Mouse (Mus musculus): ENCODE measurements around the gene 0610040J01Rik. TPM values are rescaled to one million over a fixed set of nuclear protein-coding genes. Genes with fewer than 3 reads are reported as not detected.

The 0610040J01Rik gene
- polyA plus RNA-seq, 1 experiment, result 17.7 TPM

- no peak for DNase-seq
- WGBS, result 16% methylated on average over 6 of the region's 6 CpGs
- no peak for TF ChIP-seq CTCF (IDR thresholded peaks at IDR 0.05; ENCODE audit: insufficient read depth, low read length)
- TF ChIP-seq POLR2A (IDR thresholded peaks at IDR 0.05; ENCODE audit: borderline replicate concordance, extremely low read depth, low read depth, low read length), result no peak
- Histone ChIP-seq H3K4me3 (replicated peaks; ENCODE audit: extremely low read depth, low read depth, low read length) (no peak overlapping the region), H3K4me1 (ENCODE audit: control insufficient read depth, insufficient read depth, low read length) (peaks cover 9% of the 10 kb centered on the region)
These were observed 14.8 kb downstream of the 0610040J01Rik start for GRCm38 (mm10) chr5:63827006-63827405.

GRCm38 (mm10) chr5:63827415-63828053, 15.4 kb downstream of the 0610040J01Rik start:
- DNase-seq, result no peak
- no peak overlapping the region for H3K4me3 ChIP-seq (replicated peaks; ENCODE audit: extremely low read depth, low read depth, low read length)
- peaks cover 9% of the 10 kb centered on the region for H3K4me1 ChIP-seq (ENCODE audit: control insufficient read depth, insufficient read depth, low read length)
- TF ChIP-seq CTCF (IDR thresholded peaks at IDR 0.05; ENCODE audit: insufficient read depth, low read length) (no peak), POLR2A (IDR thresholded peaks at IDR 0.05; ENCODE audit: borderline replicate concordance, extremely low read depth, low read depth, low read length) (no peak)
- WGBS, result 36% methylated on average over 5 of the region's 5 CpGs

GRCm38 (mm10) chr5:63828380-63829185, 16.4 kb downstream of the 0610040J01Rik start:
- TF ChIP-seq POLR2A (IDR thresholded peaks at IDR 0.05; ENCODE audit: borderline replicate concordance, extremely low read depth, low read depth, low read length) (no peak), CTCF (IDR thresholded peaks at IDR 0.05; ENCODE audit: insufficient read depth, low read length) (no peak)
- Histone ChIP-seq H3K4me1 (ENCODE audit: control insufficient read depth, insufficient read depth, low read length) (peaks cover 9% of the 10 kb centered on the region), H3K4me3 (replicated peaks; ENCODE audit: extremely low read depth, low read depth, low read length) (no peak overlapping the region)
- no peak for DNase-seq
- WGBS, result 65% methylated on average over 10 of the region's 10 CpGs

- WGBS, result 25% methylated on average over 4 of the region's 4 CpGs
- no peak for TF ChIP-seq CTCF (IDR thresholded peaks at IDR 0.05; ENCODE audit: insufficient read depth, low read length)
- no peak for TF ChIP-seq POLR2A (IDR thresholded peaks at IDR 0.05; ENCODE audit: borderline replicate concordance, extremely low read depth, low read depth, low read length)
- Histone ChIP-seq H3K4me3 (replicated peaks; ENCODE audit: extremely low read depth, low read depth, low read length) (no peak overlapping the region), H3K4me1 (ENCODE audit: control insufficient read depth, insufficient read depth, low read length) (peaks cover 5% of the 10 kb centered on the region)
- no peak for DNase-seq
These were observed 18.9 kb downstream of the 0610040J01Rik start for GRCm38 (mm10) chr5:63831054-63831453.

- peaks cover 4% of the 10 kb centered on the region for H3K4me1 ChIP-seq (ENCODE audit: control insufficient read depth, insufficient read depth, low read length)
- H3K4me3 ChIP-seq (replicated peaks; ENCODE audit: extremely low read depth, low read depth, low read length), result no peak overlapping the region
- DNase-seq, result no peak
- 65% methylated on average over 5 of the region's 5 CpGs for WGBS
- TF ChIP-seq CTCF (IDR thresholded peaks at IDR 0.05; ENCODE audit: insufficient read depth, low read length), result no peak
- no peak for TF ChIP-seq POLR2A (IDR thresholded peaks at IDR 0.05; ENCODE audit: borderline replicate concordance, extremely low read depth, low read depth, low read length)
These were observed 21.8 kb downstream of the 0610040J01Rik start for GRCm38 (mm10) chr5:63833955-63834354.

- no peak for TF ChIP-seq POLR2A (IDR thresholded peaks at IDR 0.05; ENCODE audit: borderline replicate concordance, extremely low read depth, low read depth, low read length)
- TF ChIP-seq CTCF (IDR thresholded peaks at IDR 0.05; ENCODE audit: insufficient read depth, low read length), result no peak
- 65% methylated on average over 3 of the region's 3 CpGs for WGBS
- H3K4me3 ChIP-seq (replicated peaks; ENCODE audit: extremely low read depth, low read depth, low read length), result no peak overlapping the region
- DNase-seq, result no peak
- peaks cover 3% of the 10 kb centered on the region for H3K4me1 ChIP-seq (ENCODE audit: control insufficient read depth, insufficient read depth, low read length)
These were observed 22.3 kb downstream of the 0610040J01Rik start for GRCm38 (mm10) chr5:63834435-63834834.

- TF ChIP-seq CTCF (IDR thresholded peaks at IDR 0.05; ENCODE audit: insufficient read depth, low read length), result no peak
- no peak for TF ChIP-seq POLR2A (IDR thresholded peaks at IDR 0.05; ENCODE audit: borderline replicate concordance, extremely low read depth, low read depth, low read length)
- Histone ChIP-seq H3K4me1 (ENCODE audit: control insufficient read depth, insufficient read depth, low read length) (no peaks in the 10 kb centered on the region; the same call in 1 of the 2 replicates), H3K4me3 (replicated peaks; ENCODE audit: extremely low read depth, low read depth, low read length) (no peak overlapping the region)
- WGBS, result 50% methylated on average over 5 of the region's 5 CpGs
- no peak for DNase-seq
These were observed 25.0 kb downstream of the 0610040J01Rik start for GRCm38 (mm10) chr5:63837115-63837514.

- WGBS, result 88% methylated on average over 2 of the region's 2 CpGs
- TF ChIP-seq CTCF (IDR thresholded peaks at IDR 0.05; ENCODE audit: insufficient read depth, low read length) (no peak), POLR2A (IDR thresholded peaks at IDR 0.05; ENCODE audit: borderline replicate concordance, extremely low read depth, low read depth, low read length) (no peak)
- no peak overlapping the region for H3K4me3 ChIP-seq (replicated peaks; ENCODE audit: extremely low read depth, low read depth, low read length)
- H3K4me1 ChIP-seq (ENCODE audit: control insufficient read depth, insufficient read depth, low read length), result no peaks in the 10 kb centered on the region; the same call in 1 of the 2 replicates
- DNase-seq, result no peak
These were observed 25.7 kb downstream of the 0610040J01Rik start for GRCm38 (mm10) chr5:63837851-63838250.

GRCm38 (mm10) chr5:63839801-63840416, 27.7 kb downstream of the 0610040J01Rik start:
- Histone ChIP-seq H3K4me3 (replicated peaks; ENCODE audit: extremely low read depth, low read depth, low read length) (no peak overlapping the region), H3K4me1 (ENCODE audit: control insufficient read depth, insufficient read depth, low read length) (no peaks in the 10 kb centered on the region)
- 60% methylated on average over 12 of the region's 12 CpGs for WGBS
- TF ChIP-seq CTCF (IDR thresholded peaks at IDR 0.05; ENCODE audit: insufficient read depth, low read length) (no peak), POLR2A (IDR thresholded peaks at IDR 0.05; ENCODE audit: borderline replicate concordance, extremely low read depth, low read depth, low read length) (no peak)
- DNase-seq, result no peak
